Mouse (Mus musculus) heart, adult 2 months (tissue): ENCODE measurements around the gene Arsk.

Experiments used
- CTCF ChIP-seq: fragments of 200-600 bp; IDR thresholded peaks from 2 replicates; pipeline ENCODE4 v1.8.1; 2022; ENCODE audit warnings: antibody characterized with exemption, mild to moderate bottlenecking, moderate library complexity
- POLR2A ChIP-seq: fragments of 200-500 bp; IDR thresholded peaks from 2 replicates; pipeline ENCODE4 v1.6.1; 2011; ENCODE audit warnings: mild to moderate bottlenecking, low read depth, low read length, control low read depth; ENCODE audit not compliant: insufficient read depth

- no peak for TF ChIP-seq POLR2A
- no peak for TF ChIP-seq CTCF
These were observed 34.0 kb upstream of the Arsk start for GRCm38 (mm10) chr13:76132415-76132814.
